Mouse (Mus musculus): ENCODE results near the gene Myo5c.

The Myo5c gene

DNA sequence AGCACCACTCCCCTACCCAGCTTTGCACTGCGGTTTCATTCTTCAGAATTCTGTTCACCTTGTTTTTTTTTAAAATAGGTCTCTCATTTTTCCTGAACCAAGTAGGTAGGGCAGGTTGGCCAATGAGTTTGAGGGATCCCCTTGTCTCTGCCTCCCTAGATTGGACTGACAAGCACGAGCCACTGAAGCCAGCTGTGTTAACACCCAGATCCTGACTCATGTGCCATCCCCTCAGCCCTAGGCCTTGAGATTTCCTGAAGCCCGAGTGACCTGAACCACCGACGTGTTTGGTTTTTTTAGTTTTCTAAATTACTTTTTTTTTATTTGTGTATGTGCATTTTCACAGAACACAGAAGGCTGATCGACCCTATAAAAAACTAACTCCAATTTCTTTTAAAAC is 85.0 kb downstream of the Myo5c start:
- ATAC-seq (ENCODE audit: insufficient number of reproducible peaks, low FRiP score, low TSS enrichment): no peak

DNA sequence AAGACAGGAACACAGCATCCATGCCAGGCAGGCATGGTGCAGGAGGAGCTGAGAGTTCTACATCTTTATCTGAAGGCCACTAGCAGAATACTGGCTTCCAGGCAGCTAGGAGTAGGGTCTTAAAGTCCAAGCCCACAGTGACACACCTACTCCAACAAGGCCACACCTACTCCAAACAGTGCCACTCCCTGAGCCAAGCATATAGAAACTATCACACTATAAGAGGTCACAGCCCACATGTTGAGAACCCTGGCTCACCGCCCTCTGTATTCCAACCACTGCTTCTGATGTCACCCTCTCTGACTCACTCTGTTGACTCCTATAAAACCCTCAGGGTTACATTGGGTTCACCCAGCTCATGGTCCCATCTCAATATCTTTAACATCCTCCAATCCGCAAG is 86.4 kb downstream of the Myo5c start:
- no peak for ATAC-seq (ENCODE audit: insufficient number of reproducible peaks, low FRiP score, low TSS enrichment)

DNA sequence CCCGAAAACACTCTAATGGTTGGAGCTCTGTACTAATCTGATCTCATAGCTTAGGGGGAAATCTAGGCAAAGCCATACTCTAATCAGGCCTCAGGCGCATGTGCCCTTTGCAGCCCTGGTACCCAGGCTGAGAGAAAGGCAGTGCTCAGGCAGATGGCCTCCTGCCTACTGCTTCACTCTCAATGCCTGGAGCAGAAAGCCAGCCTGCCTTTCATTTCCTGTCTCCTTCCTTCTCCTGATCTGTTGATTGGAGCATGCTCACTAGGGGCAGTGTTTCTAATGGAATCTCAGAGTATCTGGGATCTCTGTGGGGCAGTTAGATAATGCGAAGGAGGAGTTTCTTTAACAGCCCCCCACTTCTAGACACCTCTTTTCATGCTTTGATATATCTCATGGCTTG is 87.5 kb downstream of the Myo5c start:
- ATAC-seq (ENCODE audit: insufficient number of reproducible peaks, low FRiP score, low TSS enrichment): peak; percentile 59; the same call in 1 of the 2 replicates

- peak; percentile 85 for ATAC-seq (ENCODE audit: insufficient number of reproducible peaks, low FRiP score, low TSS enrichment)
Measured at GRCm38 (mm10) chr9:75322099-75322885, 90.5 kb downstream of the Myo5c start.

DNA sequence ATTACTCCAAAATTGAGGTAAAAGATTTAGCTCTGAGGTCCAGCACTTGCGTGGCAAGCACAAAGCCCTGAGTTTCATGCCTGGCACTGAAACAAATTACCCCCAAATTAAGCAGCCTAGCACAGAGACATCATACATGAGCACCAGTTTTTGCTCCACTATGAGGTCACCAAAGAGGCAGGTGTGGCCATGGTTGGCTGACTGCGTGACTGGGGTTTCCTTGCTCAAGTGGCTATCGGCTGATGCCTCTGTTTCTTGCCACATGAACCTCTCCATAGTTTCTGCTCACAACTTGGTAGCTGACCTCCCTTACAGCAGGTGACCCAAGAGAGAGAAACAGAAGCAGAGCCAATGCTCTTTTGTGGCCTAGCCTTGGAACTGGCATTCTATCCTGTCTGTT is 96.2 kb downstream of the Myo5c start:
- no peak for ATAC-seq (ENCODE audit: insufficient number of reproducible peaks, low FRiP score, low TSS enrichment)

- ATAC-seq (ENCODE audit: insufficient number of reproducible peaks, low FRiP score, low TSS enrichment): no peak
Measured at GRCm38 (mm10) chr9:75330821-75331220, 99.0 kb downstream of the Myo5c start.

GRCm38 (mm10) chr9:75334440-75334839 is 102.6 kb downstream of the Myo5c start:
- no peak for ATAC-seq (ENCODE audit: insufficient number of reproducible peaks, low FRiP score, low TSS enrichment)

GRCm38 (mm10) chr9:75338016-75338415 is 106.2 kb downstream of the Myo5c start:
- ATAC-seq (ENCODE audit: insufficient number of reproducible peaks, low FRiP score, low TSS enrichment): no peak

DNA sequence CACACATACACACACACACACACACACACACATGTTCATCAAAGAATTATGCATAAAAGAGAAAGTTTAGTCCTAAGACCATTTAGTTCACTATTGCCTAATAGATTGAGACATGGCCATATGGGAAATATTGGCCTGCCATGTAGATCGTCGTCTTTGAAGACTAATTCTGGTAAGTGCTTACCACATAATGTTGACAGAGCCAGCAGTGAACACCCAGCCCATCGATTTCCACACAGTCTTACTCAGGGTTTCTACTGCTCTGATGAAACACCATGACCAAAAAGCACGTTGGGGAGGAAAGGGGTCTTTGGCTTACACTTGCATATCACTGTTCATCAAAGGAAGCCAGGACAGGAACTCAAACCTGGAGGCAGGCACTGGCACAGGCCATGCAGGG is 110.6 kb downstream of the Myo5c start:
- no peak for ATAC-seq (ENCODE audit: insufficient number of reproducible peaks, low FRiP score, low TSS enrichment)

DNA sequence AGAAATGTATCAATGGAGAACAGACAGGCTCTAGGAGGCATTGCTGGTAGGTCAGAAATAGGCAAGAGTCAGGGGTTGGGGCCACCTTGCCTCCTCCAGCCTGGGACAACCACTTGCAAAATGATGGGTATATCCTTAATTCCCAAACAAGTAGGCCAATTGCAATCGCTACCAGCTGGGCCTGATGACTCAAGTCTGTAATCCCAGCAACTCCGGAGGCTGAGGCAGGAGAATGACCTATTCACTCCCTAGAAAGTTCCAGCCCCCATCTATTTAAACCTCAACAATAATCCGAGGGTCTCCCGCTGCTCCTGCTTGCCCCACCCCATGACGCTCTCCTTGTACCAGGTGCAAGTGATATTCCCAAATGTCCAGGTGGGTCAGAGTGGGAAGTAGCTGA is 115.6 kb downstream of the Myo5c start, which contains the start of gene Bcl2l10:
TSS of gene Bcl2l10 (plus strand) at position 301 of the 400 bp plus-strand sequence.
- ATAC-seq (ENCODE audit: insufficient number of reproducible peaks, low FRiP score, low TSS enrichment): no peak

DNA sequence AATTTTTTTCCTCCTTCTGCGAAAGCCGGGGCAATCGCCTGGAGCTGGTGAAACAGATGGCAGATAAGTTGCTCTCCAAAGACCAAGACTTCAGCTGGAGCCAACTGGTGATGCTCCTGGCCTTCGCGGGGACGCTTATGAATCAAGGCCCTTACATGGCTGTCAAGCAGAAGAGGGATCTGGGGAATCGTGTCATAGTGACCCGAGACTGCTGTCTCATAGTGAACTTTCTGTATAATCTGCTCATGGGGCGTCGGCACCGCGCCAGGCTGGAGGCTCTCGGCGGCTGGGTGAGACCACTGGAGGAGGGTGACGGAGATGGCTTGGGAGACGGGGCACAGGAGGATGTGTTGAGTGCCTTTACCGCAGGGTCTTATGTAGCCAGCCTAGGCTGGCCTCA is 116.2 kb downstream of the Myo5c start:
- no peak for ATAC-seq (ENCODE audit: insufficient number of reproducible peaks, low FRiP score, low TSS enrichment)

GRCm38 (mm10) chr9:75348641-75349040 is 116.8 kb downstream of the Myo5c start:
- no peak for ATAC-seq (ENCODE audit: insufficient number of reproducible peaks, low FRiP score, low TSS enrichment)

DNA sequence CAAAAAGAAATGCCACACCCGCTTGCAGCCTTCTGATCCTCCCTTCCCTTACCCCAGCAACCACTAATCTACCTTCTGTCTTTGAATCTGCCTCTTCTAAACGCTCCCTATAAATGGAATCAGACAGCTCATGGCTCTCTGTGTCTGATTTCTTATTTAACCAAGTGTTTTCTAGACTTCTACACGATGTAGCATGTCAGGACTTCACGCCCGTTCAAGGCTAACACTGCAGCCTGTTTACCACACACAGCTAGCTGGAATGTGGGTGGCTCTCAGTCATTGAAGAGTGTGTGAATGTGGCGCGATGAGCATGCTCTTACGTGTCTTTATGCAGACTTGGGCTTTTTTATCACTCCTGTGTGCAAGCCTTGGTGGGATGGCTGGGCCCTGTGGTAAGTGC is 121.3 kb downstream of the Myo5c start:
- no peak for ATAC-seq (ENCODE audit: insufficient number of reproducible peaks, low FRiP score, low TSS enrichment)
